10 mouse cellular contexts compared by ENCODE assay signal in the genomic region with DNA sequence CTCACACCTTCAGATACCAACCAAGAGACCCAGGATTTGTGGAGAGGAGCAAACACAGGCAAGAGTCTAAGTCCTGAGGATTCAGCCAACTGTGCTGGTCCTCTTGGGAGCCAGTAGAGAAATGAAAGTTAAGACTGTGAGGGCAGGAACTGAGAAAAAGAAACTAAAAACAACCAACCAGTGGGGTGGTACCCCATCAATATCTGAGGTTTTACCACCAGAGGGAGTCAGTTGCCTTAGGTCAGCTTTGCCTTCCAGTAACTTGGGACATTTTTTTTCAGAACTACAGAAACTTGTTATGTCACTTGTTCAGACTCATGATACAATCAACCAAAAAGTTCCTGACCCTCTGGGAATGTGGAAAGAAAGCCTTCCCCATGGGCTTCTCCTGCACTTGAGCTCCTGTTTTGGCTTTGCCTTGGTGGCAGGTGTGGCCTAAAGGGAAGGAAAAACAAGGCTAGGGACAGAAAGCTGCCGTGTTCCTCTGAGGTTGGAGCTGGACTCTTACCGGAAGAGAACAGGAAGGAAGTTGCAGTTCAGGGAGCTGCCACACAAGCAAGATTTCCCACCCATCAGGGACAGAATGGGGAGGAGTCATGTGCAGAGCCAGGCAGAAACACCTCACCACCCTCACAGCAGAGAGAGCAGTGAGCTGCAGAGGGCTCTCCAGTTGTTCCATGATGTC. TPM values are rescaled to one million over a fixed set of nuclear protein-coding genes. Genes with fewer than 3 reads are reported as not detected.
DNase-seq lines count a peak whose midpoint lies in the region; ATAC-seq and TF ChIP-seq lines count a peak whose summit lies in the region.
"Had no signal": no experiment of that assay in that cellular context is flagged by ENCODE, and none has a peak within 500 bp of the region (broad histone marks: within the 10 kb centered on the region; RNA-seq: fewer than 3 reads in every experiment).

No protein-coding gene starts in this region.

- H3K36me3 ChIP-seq in lung, embryonic 14.5 days (ENCODE audit: insufficient read depth), result no peaks in the 10 kb centered on the region
- no peaks in the 10 kb centered on the region for H3K36me3 ChIP-seq in midbrain, embryonic 14.5 days (ENCODE audit: control insufficient read depth, insufficient read depth, low read length)
- H3K36me3 ChIP-seq: embryonic facial prominence, embryonic 13.5 days; neural tube, embryonic 13.5 days had no signal

- TF ChIP-seq CTCF in layer of hippocampus, adult 2 months (conservative IDR thresholded peaks at IDR 0.05), result peak; percentile 54
- no peak for TF ChIP-seq CTCF in bone marrow macrophage, adult 2 months (IDR thresholded peaks at IDR 0.05; ENCODE audit: low read depth, low read length)
- peak; percentile 46; the same call in 1 of the 2 replicates for TF ChIP-seq CTCF in lung, embryonic 14.5 days (IDR thresholded peaks at IDR 0.05; ENCODE audit: low read depth)

- no peak for TF ChIP-seq POLR2A in bone marrow macrophage, adult 2 months (IDR thresholded peaks at IDR 0.05; ENCODE audit: borderline replicate concordance, low read depth, low read length)

- no peak for DNase-seq in layer of hippocampus, adult 2 months (ENCODE audit: low spot score in 2 of 2)
- no peak for DNase-seq in layer of hippocampus, postnatal 14 days (ENCODE audit: low spot score in 2 of 2)
- DNase-seq in heart, postnatal 36 days, result peak; percentile 20 to 36
- DNase-seq in lung, embryonic 14.5 days, result peak; percentile 57
- DNase-seq in thymus, postnatal 0 days (ENCODE audit: low spot score), result peak; percentile 78
- DNase-seq in frontal cortex, postnatal 10 days (ENCODE audit: low spot score in 2 of 2), result no peak
- no peak for DNase-seq in midbrain, embryonic 14.5 days

- no peak overlapping the region for H3K4me3 ChIP-seq in layer of hippocampus, adult 2 months
- H3K4me3 ChIP-seq in bone marrow macrophage, adult 2 months (ENCODE audit: insufficient read depth, low read length), result peak overlapping the region; percentile 59
- no peak overlapping the region for H3K4me3 ChIP-seq in lung, embryonic 14.5 days (ENCODE audit: low read depth, low read length)
- no peak overlapping the region for H3K4me3 ChIP-seq in midbrain, embryonic 14.5 days (replicated peaks; ENCODE audit: low read depth, low read length)
- H3K4me3 ChIP-seq: embryonic facial prominence, embryonic 13.5 days; neural tube, embryonic 13.5 days had no signal

- intact Hi-C loops in heart, postnatal 36 days (cut with DNase I), result loop anchor here (5.0 kb wide), 1 partner anchor 61 kb away; the partner anchor contains the start of gene Trim30d

- ATAC-seq in lung, embryonic 14.5 days (ENCODE audit: insufficient read depth), result peak; percentile 65; the same call in 1 of the 2 replicates
- ATAC-seq in midbrain, embryonic 14.5 days (ENCODE audit: low FRiP score, low TSS enrichment), result no peak

- H3K9ac ChIP-seq in lung, embryonic 14.5 days, result no peak overlapping the region
- no peak overlapping the region for H3K9ac ChIP-seq in midbrain, embryonic 14.5 days (replicated peaks; ENCODE audit: low read length)
- H3K9ac ChIP-seq: embryonic facial prominence, embryonic 13.5 days; neural tube, embryonic 13.5 days had no signal

- WGBS in lung, embryonic 14.5 days, result 49% methylated on average over 2 of the region's 2 CpGs
- 93% methylated on average over 2 of the region's 2 CpGs for WGBS in midbrain, embryonic 14.5 days

- peaks cover 12% of the 10 kb centered on the region for H3K4me1 ChIP-seq in bone marrow macrophage, adult 2 months (ENCODE audit: control insufficient read depth, insufficient read depth, low read length)
- H3K4me1 ChIP-seq in lung, embryonic 14.5 days (ENCODE audit: insufficient read depth), result no peaks in the 10 kb centered on the region
- no peaks in the 10 kb centered on the region for H3K4me1 ChIP-seq in midbrain, embryonic 14.5 days (ENCODE audit: control insufficient read depth, insufficient read depth, low read length)
- H3K4me1 ChIP-seq: embryonic facial prominence, embryonic 13.5 days; neural tube, embryonic 13.5 days had no signal

- no peaks in the 10 kb centered on the region for H3K9me3 ChIP-seq in lung, embryonic 14.5 days (ENCODE audit: low read depth, low read length)
- H3K9me3 ChIP-seq in midbrain, embryonic 14.5 days (ENCODE audit: control insufficient read depth, low read length), result no peaks in the 10 kb centered on the region
- H3K9me3 ChIP-seq: embryonic facial prominence, embryonic 13.5 days; neural tube, embryonic 13.5 days had no signal

- H3K27ac ChIP-seq in layer of hippocampus, adult 2 months, result no peak overlapping the region
- H3K27ac ChIP-seq in bone marrow macrophage, adult 2 months (ENCODE audit: insufficient read depth, low read depth, low read length), result peak overlapping the region; percentile 93
- H3K27ac ChIP-seq in lung, embryonic 14.5 days (ENCODE audit: low read depth), result no peak overlapping the region
- H3K27ac ChIP-seq in midbrain, embryonic 14.5 days (replicated peaks; ENCODE audit: low read depth, low read length), result no peak overlapping the region
- H3K27ac ChIP-seq: embryonic facial prominence, embryonic 13.5 days; neural tube, embryonic 13.5 days had no signal

- no peak overlapping the region for H3K4me2 ChIP-seq in lung, embryonic 14.5 days
- no peak overlapping the region for H3K4me2 ChIP-seq in midbrain, embryonic 14.5 days (ENCODE audit: low read length)
- H3K4me2 ChIP-seq: embryonic facial prominence, embryonic 13.5 days; neural tube, embryonic 13.5 days had no signal

- no peaks in the 10 kb centered on the region for H3K27me3 ChIP-seq in lung, embryonic 14.5 days (ENCODE audit: insufficient read depth, low read length)
- H3K27me3 ChIP-seq in midbrain, embryonic 14.5 days (ENCODE audit: control insufficient read depth, insufficient read depth, low read length), result no peaks in the 10 kb centered on the region
- H3K27me3 ChIP-seq: embryonic facial prominence, embryonic 13.5 days; neural tube, embryonic 13.5 days had no signal

RNA-seq across cellular contexts. Expression of gene Trim30a, which starts 18.9 kb away (rescaled TPM):
- 1 to 10 TPM in 1 of 2 experiments, under 1 TPM in 1; 0.64 to 1.1 TPM for total RNA-seq in layer of hippocampus, adult 2 months (2021)
- under 1 TPM; 0.52 to 0.74 TPM for total RNA-seq in layer of hippocampus, postnatal 14 days (2021)
- polyA plus RNA-seq in bone marrow macrophage, adult 2 months (2012; ENCODE audit: insufficient read depth, insufficient read length, missing spikeins), result 145 and 153 TPM in 2 replicates
- 1 to 10 TPM; 4.1 to 6.0 TPM for total RNA-seq in heart, postnatal 36 days (2021)
- polyA plus RNA-seq in lung, embryonic 14.5 days (2014; fragmentation: Nextera tagmentation; extraction: Ambion mirVana), result 0.71 and 1.2 TPM in 2 replicates
- polyA plus RNA-seq in thymus, postnatal 0 days (2015; fragmentation: Nextera tagmentation; extraction: Ambion mirVana), result 15.3 and 17.9 TPM in 2 replicates
- 0.18 and 2.0 TPM in 2 replicates for polyA plus RNA-seq in midbrain, embryonic 14.5 days (2014; fragmentation: Nextera tagmentation; extraction: Ambion mirVana)

RNA-seq across cellular contexts. Expression of gene Trim30c, which starts 45.5 kb away (rescaled TPM):
- not detected for total RNA-seq in layer of hippocampus, adult 2 months (2021)
- total RNA-seq in layer of hippocampus, postnatal 14 days (2021), result not detected
- 7.6 and 9.4 TPM in 2 replicates for polyA plus RNA-seq in bone marrow macrophage, adult 2 months (2012; ENCODE audit: insufficient read depth, insufficient read length, missing spikeins)
- under 1 TPM in 1 of 2 experiments, not detected in 1; 0.41 TPM for total RNA-seq in heart, postnatal 36 days (2021)
- 0.24 and 0.32 TPM in 2 replicates for polyA plus RNA-seq in lung, embryonic 14.5 days (2014; fragmentation: Nextera tagmentation; extraction: Ambion mirVana)
- 0.45 and 0.74 TPM in 2 replicates for polyA plus RNA-seq in thymus, postnatal 0 days (2015; fragmentation: Nextera tagmentation; extraction: Ambion mirVana)
- 0.32 TPM in 1 of 2 replicates, not detected in the other for polyA plus RNA-seq in midbrain, embryonic 14.5 days (2014; fragmentation: Nextera tagmentation; extraction: Ambion mirVana)

Comparison
In these comparisons a context has a peak if more than half of its experiments do, and no peak if none do; other contexts are left out.
1. DNase-seq: peak in heart, postnatal 36 days (2 of 2), lung, embryonic 14.5 days (single experiment) and thymus, postnatal 0 days (single experiment); none in layer of hippocampus, adult 2 months (0 of 2), layer of hippocampus, postnatal 14 days (0 of 2), frontal cortex, postnatal 10 days (0 of 2) and midbrain, embryonic 14.5 days (single experiment).